Mouse (Mus musculus): ENCODE measurements around the gene Filip1. TPM values are rescaled to one million over a fixed set of nuclear protein-coding genes. Genes with fewer than 3 reads are reported as not detected.

Gene Filip1
- polyA plus RNA-seq, 1 experiment from 2014 or later, result 3.2 TPM

- Histone ChIP-seq H3K4me1 (peaks cover 5% of the 10 kb centered on the region; the same call in 1 of the 2 replicates), H3K4me3 (no peak overlapping the region), H3K27me3 (no peaks in the 10 kb centered on the region), H3K4me2 (replicated peaks) (no peak overlapping the region), H3K9me3 (no peaks in the 10 kb centered on the region), H3K36me3 (no peaks in the 10 kb centered on the region), H3K27ac (replicated peaks) (no peak overlapping the region), H3K9ac (replicated peaks) (no peak overlapping the region)
- 87% methylated on average over 5 of the region's 5 CpGs for WGBS
- ATAC-seq (replicated peaks), result no peak
These were observed 47.6 kb downstream of the Filip1 start for GRCm38 (mm10) chr9:79965003-79965402.

DNA sequence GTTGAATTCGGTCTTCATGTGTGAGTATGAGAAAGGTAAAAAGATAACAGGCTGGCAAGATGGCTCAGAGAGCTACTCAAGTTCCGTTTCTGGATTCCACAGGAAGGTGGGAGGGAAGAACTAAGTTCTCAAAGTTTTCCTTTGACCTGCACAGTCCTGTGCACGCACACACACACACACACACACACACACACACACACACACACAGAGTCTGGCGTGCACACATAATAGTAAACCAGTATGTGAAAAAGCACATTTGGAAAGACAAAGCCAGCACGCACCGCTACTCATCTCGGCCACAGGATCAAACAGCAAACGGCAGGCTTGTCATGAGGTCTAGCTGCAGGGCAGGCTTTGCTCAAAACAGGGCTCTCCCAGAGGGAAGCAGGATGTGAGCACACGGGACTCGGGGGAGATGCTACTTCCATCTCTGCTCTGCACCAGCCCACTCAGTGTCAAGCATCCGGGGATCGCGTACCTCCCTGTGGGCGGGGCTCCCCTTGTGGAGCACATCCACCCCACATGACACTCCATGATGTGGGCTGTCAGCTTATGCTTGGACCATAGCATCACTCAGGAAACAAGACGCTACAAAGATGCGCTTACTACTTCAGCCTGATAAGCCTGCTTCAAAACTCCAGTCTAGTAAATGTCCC is 50.9 kb downstream of the Filip1 start:
- H3K4me2 ChIP-seq (replicated peaks), result peak overlapping the region; percentile 38
- peak overlapping the region; percentile 35; the same call in 1 of the 2 replicates for H3K9ac ChIP-seq (replicated peaks)
- H3K9me3 ChIP-seq, result no peaks in the 10 kb centered on the region
- peaks cover 5% of the 10 kb centered on the region; the same call in 1 of the 2 replicates for H3K4me1 ChIP-seq
- peak overlapping the region; percentile 30 for H3K4me3 ChIP-seq
- no peaks in the 10 kb centered on the region for H3K36me3 ChIP-seq
- 52% methylated on average over 16 of the region's 16 CpGs for WGBS
- H3K27ac ChIP-seq (replicated peaks), result peak overlapping the region; percentile 23; the same call in 1 of the 2 replicates
- peak; percentile 93 for ATAC-seq (replicated peaks)
- H3K27me3 ChIP-seq, result no peaks in the 10 kb centered on the region

- H3K4me1 ChIP-seq, result peaks cover 5% of the 10 kb centered on the region; the same call in 1 of the 2 replicates
- ATAC-seq (replicated peaks), result no peak
- 92% methylated on average over 6 of the region's 6 CpGs for WGBS
- no peak overlapping the region for H3K4me3 ChIP-seq
- H3K36me3 ChIP-seq, result no peaks in the 10 kb centered on the region
- H3K4me2 ChIP-seq (replicated peaks), result no peak overlapping the region
- no peaks in the 10 kb centered on the region for H3K9me3 ChIP-seq
- no peak overlapping the region for H3K27ac ChIP-seq (replicated peaks)
- H3K27me3 ChIP-seq, result no peaks in the 10 kb centered on the region
- H3K9ac ChIP-seq (replicated peaks), result no peak overlapping the region
These were observed 52.2 kb downstream of the Filip1 start for GRCm38 (mm10) chr9:79960453-79960852.

DNA sequence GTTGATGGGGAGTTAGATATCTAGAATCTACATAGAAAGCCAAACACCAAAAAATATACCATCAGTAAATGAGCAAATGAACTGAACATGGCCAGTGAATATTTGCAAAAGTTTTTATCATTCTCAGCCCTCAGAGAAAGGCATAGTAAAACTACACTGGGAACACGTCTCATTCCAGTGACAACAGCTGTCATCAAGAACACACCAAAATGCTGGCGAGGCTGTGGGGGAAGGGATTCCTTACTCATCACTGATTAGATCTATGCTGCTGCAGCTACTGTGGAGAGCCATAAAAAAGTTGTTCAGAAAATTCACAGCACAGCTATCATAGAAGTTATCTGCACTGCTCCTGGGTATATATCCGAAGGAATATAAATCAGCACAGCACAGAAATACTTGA is 54.3 kb downstream of the Filip1 start:
- no peak overlapping the region for H3K4me3 ChIP-seq
- no peaks in the 10 kb centered on the region for H3K36me3 ChIP-seq
- no peaks in the 10 kb centered on the region for H3K9me3 ChIP-seq
- peaks cover 5% of the 10 kb centered on the region; the same call in 1 of the 2 replicates for H3K4me1 ChIP-seq
- H3K27ac ChIP-seq (replicated peaks), result no peak overlapping the region
- no peak for ATAC-seq (replicated peaks)
- WGBS, result 80% methylated on average over 3 of the region's 3 CpGs
- no peaks in the 10 kb centered on the region for H3K27me3 ChIP-seq
- H3K9ac ChIP-seq (replicated peaks), result no peak overlapping the region
- H3K4me2 ChIP-seq (replicated peaks), result no peak overlapping the region

- Histone ChIP-seq H3K27me3 (no peaks in the 10 kb centered on the region), H3K4me1 (no peaks in the 10 kb centered on the region), H3K27ac (replicated peaks) (no peak overlapping the region), H3K9ac (replicated peaks) (no peak overlapping the region), H3K4me3 (no peak overlapping the region), H3K4me2 (replicated peaks) (no peak overlapping the region), H3K9me3 (no peaks in the 10 kb centered on the region), H3K36me3 (no peaks in the 10 kb centered on the region)
- 75% methylated on average over 5 of the region's 5 CpGs for WGBS
- ATAC-seq (replicated peaks), result no peak
These were observed 57.7 kb downstream of the Filip1 start for GRCm38 (mm10) chr9:79954944-79955343.

- Histone ChIP-seq H3K9ac (replicated peaks) (no peak overlapping the region), H3K9me3 (no peaks in the 10 kb centered on the region), H3K27me3 (no peaks in the 10 kb centered on the region), H3K27ac (replicated peaks) (no peak overlapping the region), H3K4me2 (replicated peaks) (no peak overlapping the region), H3K4me3 (no peak overlapping the region), H3K36me3 (no peaks in the 10 kb centered on the region), H3K4me1 (no peaks in the 10 kb centered on the region)
- no peak for ATAC-seq (replicated peaks)
- 78% methylated on average over 8 of the region's 8 CpGs for WGBS
These were observed 60.7 kb downstream of the Filip1 start for GRCm38 (mm10) chr9:79951984-79952383.

GRCm38 (mm10) chr9:79951339-79951738 is 61.3 kb downstream of the Filip1 start:
- H3K4me3 ChIP-seq, result no peak overlapping the region
- no peaks in the 10 kb centered on the region for H3K27me3 ChIP-seq
- no peaks in the 10 kb centered on the region for H3K4me1 ChIP-seq
- no peak for ATAC-seq (replicated peaks)
- H3K9ac ChIP-seq (replicated peaks), result no peak overlapping the region
- H3K27ac ChIP-seq (replicated peaks), result no peak overlapping the region
- H3K36me3 ChIP-seq, result no peaks in the 10 kb centered on the region
- 91% methylated on average over 5 of the region's 5 CpGs for WGBS
- no peak overlapping the region for H3K4me2 ChIP-seq (replicated peaks)
- no peaks in the 10 kb centered on the region for H3K9me3 ChIP-seq

DNA sequence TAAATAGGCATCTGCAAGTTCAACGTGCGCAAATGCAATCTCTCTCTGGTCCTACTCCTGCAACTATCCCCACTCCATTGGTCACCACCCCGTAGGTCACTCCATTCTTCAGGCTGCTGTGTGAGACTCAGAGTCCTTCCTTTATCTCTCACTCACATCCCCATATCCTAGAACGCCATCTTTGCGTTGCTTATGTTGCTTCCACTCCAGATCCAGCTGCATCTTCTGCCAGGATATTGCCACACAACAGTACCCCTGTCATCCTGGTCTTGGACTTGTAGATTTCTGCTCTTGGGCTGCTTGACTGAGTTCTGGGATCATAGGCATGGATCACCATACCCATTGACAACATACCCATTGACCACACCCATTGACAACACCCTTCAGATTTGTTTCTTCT is 62.0 kb downstream of the Filip1 start:
- H3K9me3 ChIP-seq, result no peaks in the 10 kb centered on the region
- H3K9ac ChIP-seq (replicated peaks), result no peak overlapping the region
- no peak overlapping the region for H3K4me2 ChIP-seq (replicated peaks)
- H3K4me1 ChIP-seq, result no peaks in the 10 kb centered on the region
- ATAC-seq (replicated peaks), result no peak
- no peaks in the 10 kb centered on the region for H3K36me3 ChIP-seq
- no peak overlapping the region for H3K4me3 ChIP-seq
- WGBS, result 90% methylated on average over 5 of the region's 5 CpGs
- H3K27me3 ChIP-seq, result no peaks in the 10 kb centered on the region
- no peak overlapping the region for H3K27ac ChIP-seq (replicated peaks)

- H3K9me3 ChIP-seq, result no peaks in the 10 kb centered on the region
- H3K4me1 ChIP-seq, result no peaks in the 10 kb centered on the region
- no peak overlapping the region for H3K9ac ChIP-seq (replicated peaks)
- WGBS, result 68% methylated on average over 6 of the region's 6 CpGs
- H3K27me3 ChIP-seq, result no peaks in the 10 kb centered on the region
- H3K27ac ChIP-seq (replicated peaks), result no peak overlapping the region
- H3K4me3 ChIP-seq, result no peak overlapping the region
- H3K4me2 ChIP-seq (replicated peaks), result no peak overlapping the region
- no peak for ATAC-seq (replicated peaks)
- H3K36me3 ChIP-seq, result no peaks in the 10 kb centered on the region
These were observed 62.6 kb downstream of the Filip1 start for GRCm38 (mm10) chr9:79950038-79950437.

GRCm38 (mm10) chr9:79948376-79948775 is 64.3 kb downstream of the Filip1 start:
- H3K4me3 ChIP-seq, result no peak overlapping the region
- H3K4me2 ChIP-seq (replicated peaks), result no peak overlapping the region
- H3K36me3 ChIP-seq, result no peaks in the 10 kb centered on the region
- no peaks in the 10 kb centered on the region for H3K4me1 ChIP-seq
- no peak overlapping the region for H3K9ac ChIP-seq (replicated peaks)
- no peak for ATAC-seq (replicated peaks)
- WGBS, result 79% methylated on average over 2 of the region's 2 CpGs
- H3K27me3 ChIP-seq, result no peaks in the 10 kb centered on the region
- H3K27ac ChIP-seq (replicated peaks), result no peak overlapping the region
- H3K9me3 ChIP-seq, result no peaks in the 10 kb centered on the region

DNA sequence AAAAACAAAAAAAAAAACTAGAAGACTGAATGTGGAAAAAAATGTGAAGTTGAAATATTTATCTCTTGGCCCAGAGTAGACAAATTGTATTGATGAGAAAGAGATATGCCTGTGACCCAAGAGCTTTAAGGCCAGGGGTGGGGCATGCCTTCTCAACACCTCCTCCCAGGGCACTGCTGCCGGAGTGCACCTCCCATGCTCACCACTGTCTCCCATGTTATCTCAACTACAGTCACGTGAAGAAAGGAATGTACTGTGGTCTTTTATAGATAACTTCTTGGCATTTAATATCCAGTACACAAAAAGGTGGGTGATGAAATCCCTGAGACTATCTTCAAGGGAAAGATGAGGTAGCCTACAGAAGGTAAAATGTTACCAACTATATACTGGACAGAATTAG is 64.7 kb downstream of the Filip1 start:
- Histone ChIP-seq H3K36me3 (no peaks in the 10 kb centered on the region), H3K9me3 (no peaks in the 10 kb centered on the region), H3K9ac (replicated peaks) (no peak overlapping the region), H3K27me3 (no peaks in the 10 kb centered on the region), H3K4me3 (no peak overlapping the region), H3K4me1 (no peaks in the 10 kb centered on the region), H3K4me2 (replicated peaks) (no peak overlapping the region), H3K27ac (replicated peaks) (no peak overlapping the region)
- ATAC-seq (replicated peaks), result no peak
- 78% methylated on average over 2 of the region's 2 CpGs for WGBS

GRCm38 (mm10) chr9:79947414-79947813 is 65.2 kb downstream of the Filip1 start:
- 78% methylated on average over 3 of the region's 3 CpGs for WGBS
- no peak overlapping the region for H3K9ac ChIP-seq (replicated peaks)

GRCm38 (mm10) chr9:79944872-79945271 is 67.8 kb downstream of the Filip1 start:
- Histone ChIP-seq H3K27ac (replicated peaks) (no peak overlapping the region), H3K27me3 (no peaks in the 10 kb centered on the region), H3K36me3 (no peaks in the 10 kb centered on the region), H3K4me3 (no peak overlapping the region), H3K4me2 (replicated peaks) (no peak overlapping the region), H3K9me3 (no peaks in the 10 kb centered on the region), H3K9ac (replicated peaks) (no peak overlapping the region), H3K4me1 (no peaks in the 10 kb centered on the region)
- 89% methylated on average over 6 of the region's 6 CpGs for WGBS
- ATAC-seq (replicated peaks), result no peak

More at GRCm38 (mm10) chr9:79947414-79947813, 65.2 kb downstream of the Filip1 start:
- no peak overlapping the region for H3K27ac ChIP-seq (replicated peaks)
- no peaks in the 10 kb centered on the region for H3K9me3 ChIP-seq
- H3K4me1 ChIP-seq, result no peaks in the 10 kb centered on the region
- H3K4me3 ChIP-seq, result no peak overlapping the region
- ATAC-seq (replicated peaks), result no peak
- H3K27me3 ChIP-seq, result no peaks in the 10 kb centered on the region
- H3K4me2 ChIP-seq (replicated peaks), result no peak overlapping the region
- no peaks in the 10 kb centered on the region for H3K36me3 ChIP-seq
